Mouse (Mus musculus): Measurements from ENCODE around the gene Dync1i1. TPM values are rescaled to one million over a fixed set of nuclear protein-coding genes. Genes with fewer than 3 reads are reported as not detected.

Dync1i1 gene
- total RNA-seq, 2 experiments from 2014 or later = not detected

DNA sequence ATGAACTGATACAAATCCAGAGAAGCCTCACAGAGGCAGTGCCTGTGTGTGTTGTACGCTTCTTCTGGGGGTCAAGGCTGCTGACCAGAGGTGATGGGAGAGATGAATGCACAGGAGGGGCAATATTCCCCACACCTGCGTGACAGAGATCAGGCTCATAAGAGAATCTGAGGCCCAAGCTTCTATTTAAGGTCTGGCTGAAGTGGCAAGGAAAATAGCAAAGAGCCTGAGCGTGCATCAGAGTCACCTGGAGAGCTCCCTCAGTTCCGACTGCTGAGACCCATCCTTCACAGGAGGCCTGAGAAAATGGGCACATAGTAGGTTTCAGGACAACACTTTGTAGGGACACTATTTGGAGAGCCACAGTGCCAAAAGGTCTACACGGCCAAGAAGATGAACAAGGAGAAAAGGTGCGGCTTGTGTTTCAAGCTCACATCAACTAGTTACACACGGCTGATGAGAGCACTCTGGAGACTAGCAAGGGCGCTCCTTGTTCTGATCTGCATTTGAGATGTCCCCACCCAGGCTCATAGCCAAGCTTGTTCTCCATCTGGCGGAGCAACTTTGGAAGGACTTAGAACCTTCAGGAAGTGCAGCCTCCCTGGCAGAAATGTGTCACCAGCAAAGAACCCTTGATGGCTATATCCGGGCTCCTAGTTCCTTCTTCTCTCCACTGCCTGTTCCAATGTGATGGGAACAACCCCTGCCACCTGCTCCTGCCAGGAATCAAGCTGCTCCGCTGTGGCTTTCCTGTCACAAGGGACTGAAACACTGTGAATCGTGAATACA, 128.8 kb downstream of the Dync1i1 start:
- ATAC-seq (ENCODE audit: poor library complexity, severe bottlenecking) = no peak

DNA sequence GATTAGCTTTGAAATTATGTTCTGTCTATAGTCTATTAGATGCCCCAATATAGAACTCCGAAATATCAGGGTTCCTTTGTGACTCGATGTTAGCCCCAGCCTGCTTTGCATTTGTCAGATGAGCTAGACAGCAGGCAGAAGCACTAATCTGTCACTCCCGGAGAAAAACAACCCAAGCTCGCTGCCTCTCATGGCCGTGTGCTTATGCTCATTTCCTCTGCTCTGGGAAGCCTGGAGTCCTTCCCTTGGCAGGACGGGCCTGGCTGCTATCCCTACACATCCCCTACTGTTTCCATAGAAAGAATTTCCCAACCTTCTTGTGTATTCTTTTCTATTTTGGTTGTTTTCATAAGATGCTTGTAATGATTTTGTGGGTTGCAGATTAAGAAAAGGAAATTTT, 130.1 kb downstream of the Dync1i1 start:
- no peak for ATAC-seq (ENCODE audit: poor library complexity, severe bottlenecking)

DNA sequence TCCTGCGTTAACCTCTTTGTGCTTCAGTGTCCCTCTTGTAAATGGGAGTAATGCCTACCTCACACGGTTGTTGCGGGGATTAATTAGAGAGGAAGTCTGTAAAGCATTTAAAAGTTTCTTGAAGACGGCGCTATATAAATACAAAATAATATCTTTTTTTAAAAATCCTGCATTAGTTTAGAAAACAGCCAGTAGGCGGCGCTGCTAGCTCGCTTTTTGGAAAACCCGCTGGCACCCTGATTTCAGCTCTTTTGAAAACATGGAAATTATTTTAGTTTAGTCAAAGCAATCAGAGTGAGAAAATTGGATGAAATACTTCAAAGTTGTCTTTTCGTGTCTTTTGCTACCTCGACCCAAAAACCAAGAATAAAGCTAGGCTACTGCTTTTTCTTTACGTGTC, 132.9 kb downstream of the Dync1i1 start:
- no peak for ATAC-seq (ENCODE audit: poor library complexity, severe bottlenecking)

DNA sequence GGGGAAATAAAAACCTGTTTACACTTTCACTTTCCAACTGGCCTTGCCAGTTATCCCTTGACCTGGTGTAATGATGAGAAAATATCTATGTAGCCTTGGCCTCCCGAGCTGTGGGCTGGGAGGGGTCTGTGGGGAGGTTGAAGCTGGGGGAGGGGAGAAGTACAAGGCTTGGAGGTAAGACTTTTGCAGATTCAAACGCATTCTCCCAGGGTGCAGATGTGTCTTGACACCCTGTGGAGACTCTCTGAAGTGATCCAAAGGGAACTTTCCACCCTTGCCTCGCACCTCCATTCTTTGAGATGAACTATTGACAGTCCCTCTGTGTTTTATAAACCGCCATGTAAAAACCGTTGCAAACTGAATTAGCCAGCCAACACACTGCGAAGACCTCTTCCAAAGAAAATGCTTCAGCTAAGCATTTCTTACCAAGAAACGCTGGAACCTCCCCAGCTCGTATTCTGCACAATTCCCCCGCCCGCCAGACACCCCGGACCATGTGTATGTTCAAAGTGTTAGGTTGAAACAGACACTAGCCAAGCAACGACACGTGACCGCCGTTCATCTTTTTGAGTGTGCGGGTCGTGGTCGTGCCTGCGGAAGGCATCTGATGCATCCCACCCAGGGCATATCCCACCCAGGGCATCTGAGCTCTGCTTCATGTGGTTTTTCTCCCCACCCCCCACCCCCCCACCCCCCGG, 133.6 kb downstream of the Dync1i1 start:
- ATAC-seq (ENCODE audit: poor library complexity, severe bottlenecking) = no peak

DNA sequence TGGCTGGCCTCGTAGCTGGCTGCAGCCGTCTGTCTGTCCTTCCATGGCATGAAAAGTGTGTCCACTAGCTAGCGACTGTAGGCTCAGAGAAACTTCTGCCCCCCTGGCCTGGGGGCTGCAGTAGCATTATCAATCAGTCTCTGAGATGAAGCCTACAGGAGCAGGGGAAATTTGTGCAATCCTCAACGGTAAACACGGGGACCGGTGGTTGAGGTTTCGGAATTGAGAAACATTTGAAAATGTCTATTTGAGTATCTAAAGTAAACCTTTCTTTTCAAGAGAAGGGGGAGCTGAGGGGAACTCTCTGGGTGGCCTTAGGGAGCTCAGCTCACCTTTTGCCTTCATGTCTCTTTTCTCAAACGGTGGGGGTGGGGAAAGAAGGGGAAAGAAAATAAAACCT, 134.2 kb downstream of the Dync1i1 start:
- ATAC-seq (ENCODE audit: poor library complexity, severe bottlenecking) = no peak

DNA sequence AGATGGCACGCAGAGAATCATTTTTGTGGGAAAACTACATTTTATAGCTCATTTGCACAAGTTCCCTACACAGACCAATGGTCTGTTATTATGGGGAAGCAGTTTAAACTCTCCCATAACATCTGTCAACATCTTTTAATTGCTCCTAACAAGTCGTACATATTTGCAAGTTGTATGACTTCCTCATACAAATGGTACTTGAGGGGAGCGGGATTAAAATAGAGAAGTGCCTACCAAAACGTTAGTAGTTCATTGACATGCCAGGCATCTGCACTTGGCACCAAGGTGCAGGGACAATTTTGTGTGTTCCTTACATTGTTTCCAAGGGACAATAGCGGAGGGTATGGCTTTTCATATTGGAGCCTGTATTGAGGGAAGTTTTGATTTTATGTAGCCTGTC, 140.7 kb downstream of the Dync1i1 start:
- no peak for ATAC-seq (ENCODE audit: poor library complexity, severe bottlenecking)

DNA sequence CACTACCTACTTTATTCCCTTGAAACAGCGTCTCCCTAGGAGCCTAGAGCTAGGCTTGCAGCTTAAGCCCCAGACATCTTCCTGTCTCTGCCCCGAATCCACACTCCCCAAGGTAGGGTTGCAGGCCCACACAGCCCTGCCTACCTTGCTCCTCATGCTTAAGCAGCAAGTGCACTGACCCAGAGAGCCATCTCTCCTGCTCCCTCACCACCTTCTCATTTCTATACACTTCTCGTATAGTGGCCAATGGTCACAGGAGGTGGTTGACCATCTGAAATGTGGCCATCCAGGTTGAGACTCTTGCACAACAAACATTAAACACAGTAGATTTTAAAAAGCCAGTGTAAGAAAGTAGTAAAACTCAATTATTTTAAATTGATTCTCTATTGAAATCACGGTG, 141.8 kb downstream of the Dync1i1 start:
- no peak for ATAC-seq (ENCODE audit: poor library complexity, severe bottlenecking)

DNA sequence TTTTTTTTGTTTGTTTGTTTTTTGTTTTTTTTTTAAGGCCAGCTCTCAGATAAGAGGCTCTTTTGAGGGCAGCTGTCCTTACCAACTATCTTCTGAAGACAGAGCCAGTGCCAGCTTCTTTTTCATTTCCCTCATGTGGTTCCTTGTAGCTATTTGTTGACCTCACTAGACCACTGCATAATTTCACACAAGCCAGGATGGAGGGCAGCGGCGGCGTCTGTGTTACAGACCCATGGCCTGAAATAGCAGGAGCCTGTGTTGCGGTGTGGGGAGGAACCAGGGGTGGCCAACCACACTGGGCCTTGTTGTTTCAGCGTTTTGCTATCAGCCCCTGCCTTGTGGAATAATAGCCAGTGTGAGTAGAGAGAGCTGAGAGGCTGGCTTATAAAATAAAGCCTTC, 145.6 kb downstream of the Dync1i1 start:
- ATAC-seq (ENCODE audit: poor library complexity, severe bottlenecking) = no peak

DNA sequence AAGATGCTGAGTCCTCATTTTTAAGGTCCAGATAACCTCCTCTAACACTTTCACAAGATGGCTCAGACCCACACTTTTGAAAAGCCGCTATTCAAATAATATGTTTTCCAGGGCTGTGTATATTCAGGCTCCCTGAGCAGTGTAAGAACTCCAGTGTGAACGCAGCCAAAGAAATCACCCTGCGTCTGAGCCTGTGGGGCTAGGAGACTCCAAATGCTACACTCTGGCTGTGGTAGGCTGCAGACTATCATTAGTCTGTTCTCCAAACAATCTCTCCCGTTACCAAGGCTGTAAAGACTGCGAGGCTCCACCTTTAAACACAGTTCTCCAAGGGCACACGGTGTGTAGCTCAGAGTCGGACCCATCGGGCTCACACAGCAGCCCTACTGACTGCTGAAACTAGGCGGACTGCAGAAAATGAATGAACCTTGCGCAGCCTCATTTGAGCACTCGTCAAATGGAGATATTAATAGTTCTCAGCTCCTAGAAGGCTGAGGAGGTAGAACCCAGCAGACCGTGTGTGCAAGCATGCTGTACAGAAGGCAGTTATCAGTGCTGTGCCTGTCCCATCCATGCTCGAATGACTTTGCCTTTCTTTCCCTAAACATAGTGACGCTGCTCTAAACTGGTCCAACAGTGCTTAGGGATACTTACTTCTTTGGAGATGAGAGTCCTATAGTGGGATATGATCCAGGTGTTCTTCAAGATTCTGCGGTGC, 146.3 kb downstream of the Dync1i1 start:
- no peak for ATAC-seq (ENCODE audit: poor library complexity, severe bottlenecking)

DNA sequence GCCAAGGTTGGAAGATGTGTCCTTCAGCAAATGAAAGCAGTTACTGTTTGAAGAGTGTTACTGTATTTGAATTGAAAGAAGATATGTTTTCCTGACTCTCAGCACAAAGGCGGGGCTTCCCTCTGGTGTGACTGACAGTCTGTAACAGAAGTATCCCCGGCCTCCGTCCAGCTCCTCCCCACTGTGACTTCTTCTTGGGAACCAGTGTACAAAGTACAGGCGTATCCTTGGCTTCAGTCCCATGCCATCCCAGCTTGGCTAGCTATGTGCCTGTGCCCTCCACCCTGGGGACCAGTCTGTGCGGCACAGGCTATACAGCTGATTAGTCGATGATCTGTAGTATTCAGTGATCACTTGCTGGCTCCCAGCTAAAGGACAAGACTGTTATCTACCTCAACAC, 163.9 kb downstream of the Dync1i1 start:
- no peak for ATAC-seq (ENCODE audit: poor library complexity, severe bottlenecking)

DNA sequence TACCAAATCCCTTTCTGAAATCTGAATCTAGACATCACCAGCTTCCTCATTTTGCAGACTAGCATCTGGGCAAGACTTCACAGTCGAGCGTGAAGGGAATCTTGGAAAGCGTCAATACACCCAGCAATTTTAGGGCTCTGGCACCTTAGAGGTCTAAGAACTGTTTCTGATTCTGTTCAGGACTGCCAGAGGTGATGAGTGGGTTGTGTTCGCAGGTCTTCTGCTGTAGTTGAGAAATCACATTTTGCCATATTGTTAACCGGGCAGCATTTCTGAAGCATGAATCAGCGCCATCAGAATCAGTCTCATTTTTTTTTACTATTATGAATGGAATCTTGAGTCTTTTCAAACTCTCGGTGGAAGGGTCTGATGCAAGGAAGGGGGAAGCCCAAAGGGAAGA, 185.9 kb downstream of the Dync1i1 start:
- no peak for ATAC-seq (ENCODE audit: poor library complexity, severe bottlenecking)

DNA sequence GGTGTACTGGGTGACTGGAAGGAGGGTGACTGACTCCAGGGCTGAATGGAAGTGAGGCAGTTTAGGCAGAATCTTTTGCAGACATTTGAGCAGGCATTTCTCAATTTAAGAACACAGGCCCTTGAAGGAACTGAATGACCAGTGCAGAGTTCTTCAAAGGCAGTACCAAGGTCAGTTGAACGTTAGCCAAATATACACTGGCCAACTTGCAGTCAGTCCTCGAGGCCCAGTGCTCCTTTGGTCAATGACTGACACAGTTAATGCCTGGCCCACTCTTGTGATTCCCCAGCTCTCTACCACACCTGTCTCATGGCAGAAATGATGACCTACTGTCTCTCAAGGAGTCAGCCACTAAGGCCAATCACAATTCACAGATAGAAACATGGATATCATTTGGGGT, 189.6 kb downstream of the Dync1i1 start:
- ATAC-seq (ENCODE audit: poor library complexity, severe bottlenecking) = no peak

DNA sequence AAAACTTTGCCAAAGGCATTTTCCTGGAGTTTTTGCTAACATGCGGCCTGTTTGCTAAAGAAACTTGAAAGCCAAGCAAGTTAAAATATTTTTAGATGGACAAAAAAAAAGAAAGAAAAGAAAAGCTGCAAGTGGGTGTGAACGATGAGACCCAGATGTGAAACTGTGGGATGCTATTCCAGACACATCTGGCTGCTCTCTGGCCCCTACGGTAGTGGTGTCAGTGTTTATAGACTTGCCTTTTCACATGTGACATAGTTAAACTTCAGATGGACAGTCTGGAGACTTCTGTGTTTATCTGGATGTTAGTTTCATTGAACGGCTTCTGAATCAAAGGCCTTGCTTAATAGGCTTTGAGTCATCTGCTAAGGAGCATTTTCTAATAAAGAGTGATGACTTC, 195.2 kb downstream of the Dync1i1 start:
- ATAC-seq (ENCODE audit: poor library complexity, severe bottlenecking) = no peak

DNA sequence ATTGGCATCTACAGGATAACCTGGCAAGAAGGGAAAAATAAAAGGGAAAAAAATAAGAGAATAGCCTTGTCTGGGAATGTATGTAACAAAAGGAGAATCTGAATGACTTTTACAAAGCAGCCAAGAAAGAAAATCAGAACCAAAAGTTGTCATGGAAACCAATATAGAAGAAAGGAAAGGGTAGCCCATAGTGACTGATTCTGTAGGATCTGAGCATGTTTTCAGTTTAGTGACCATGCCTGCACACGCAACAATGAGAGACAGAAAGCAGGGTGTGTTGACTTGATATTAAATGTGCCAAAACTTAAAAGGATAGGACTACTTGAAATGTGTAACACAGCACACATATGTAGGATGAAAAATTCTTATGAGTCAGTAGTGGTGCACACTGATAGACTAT, 197.2 kb downstream of the Dync1i1 start:
- no peak for ATAC-seq (ENCODE audit: poor library complexity, severe bottlenecking)

DNA sequence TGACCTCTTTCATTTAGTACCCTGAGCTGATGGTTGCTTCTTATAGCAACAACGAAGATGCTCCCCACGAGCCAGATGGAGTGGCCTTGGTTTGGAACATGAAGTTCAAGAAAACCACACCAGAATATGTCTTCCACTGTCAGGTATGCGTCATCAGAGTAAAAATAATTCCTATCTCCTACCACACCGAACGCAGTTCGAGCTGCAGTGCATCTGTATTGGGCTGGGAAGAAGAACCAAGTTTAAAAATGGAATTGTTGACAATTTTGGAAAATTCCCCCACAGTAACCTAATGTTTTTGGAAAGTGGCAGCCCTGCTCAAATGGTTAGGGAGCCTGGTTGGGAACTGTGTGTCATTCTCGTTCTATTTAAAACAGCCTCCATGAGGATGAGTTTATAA, 197.7 kb downstream of the Dync1i1 start:
- no peak for ATAC-seq (ENCODE audit: poor library complexity, severe bottlenecking)

DNA sequence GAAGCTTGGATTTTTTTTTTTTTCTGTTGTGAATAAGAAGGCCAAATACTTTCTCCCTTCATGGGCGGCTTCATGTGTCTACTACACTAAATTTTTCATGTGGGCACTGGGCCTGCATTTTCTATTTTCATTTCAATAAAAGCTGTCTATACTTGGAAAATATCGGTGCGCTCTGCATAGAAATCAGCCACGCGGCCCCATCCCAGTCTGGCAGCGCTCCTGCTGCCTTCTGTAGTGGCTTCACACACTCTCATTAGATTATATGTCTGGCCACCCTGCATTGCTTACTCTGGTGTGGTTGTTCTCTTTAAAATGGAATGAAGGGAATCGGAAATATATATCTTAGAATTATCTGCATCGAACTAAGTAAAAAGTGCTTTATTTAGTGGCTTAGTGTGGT, 204.7 kb downstream of the Dync1i1 start:
- ATAC-seq (ENCODE audit: poor library complexity, severe bottlenecking) = no peak

DNA sequence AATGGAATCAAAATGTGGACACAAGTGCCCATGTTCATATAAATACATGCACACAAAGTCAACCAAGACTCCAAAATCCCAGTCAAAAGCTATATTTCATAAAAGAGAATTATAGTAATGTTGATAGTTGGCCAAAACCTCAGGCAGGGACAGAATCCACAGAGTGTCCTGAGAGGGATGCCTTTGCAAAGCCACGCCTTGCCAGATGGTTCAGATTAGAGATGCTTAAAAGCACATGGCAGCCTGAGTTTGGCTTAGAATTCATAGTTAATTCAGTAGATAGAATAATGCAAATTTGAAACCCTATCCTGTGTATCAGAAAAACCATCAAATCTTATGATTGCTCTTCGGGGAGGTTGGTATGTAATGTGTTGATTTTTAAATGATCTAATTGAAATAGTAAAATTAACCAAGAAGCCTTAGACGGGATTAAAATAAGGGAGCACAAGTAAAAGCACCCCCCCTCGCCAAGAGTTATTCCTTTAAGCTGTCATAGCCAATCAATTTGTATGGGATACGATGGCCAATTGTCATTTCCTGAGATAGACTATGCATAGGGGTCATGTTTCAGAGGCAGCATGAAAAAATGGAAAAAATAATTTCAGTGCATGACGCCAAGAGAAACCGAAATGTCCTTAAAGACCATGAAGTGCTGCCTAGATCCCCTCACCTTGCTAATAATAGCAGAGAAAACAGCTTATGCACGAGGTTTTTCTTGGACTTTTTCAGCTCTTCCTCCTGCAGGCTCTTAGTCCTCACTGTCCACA, 210.3 kb downstream of the Dync1i1 start:
- no peak for ATAC-seq (ENCODE audit: poor library complexity, severe bottlenecking)

DNA sequence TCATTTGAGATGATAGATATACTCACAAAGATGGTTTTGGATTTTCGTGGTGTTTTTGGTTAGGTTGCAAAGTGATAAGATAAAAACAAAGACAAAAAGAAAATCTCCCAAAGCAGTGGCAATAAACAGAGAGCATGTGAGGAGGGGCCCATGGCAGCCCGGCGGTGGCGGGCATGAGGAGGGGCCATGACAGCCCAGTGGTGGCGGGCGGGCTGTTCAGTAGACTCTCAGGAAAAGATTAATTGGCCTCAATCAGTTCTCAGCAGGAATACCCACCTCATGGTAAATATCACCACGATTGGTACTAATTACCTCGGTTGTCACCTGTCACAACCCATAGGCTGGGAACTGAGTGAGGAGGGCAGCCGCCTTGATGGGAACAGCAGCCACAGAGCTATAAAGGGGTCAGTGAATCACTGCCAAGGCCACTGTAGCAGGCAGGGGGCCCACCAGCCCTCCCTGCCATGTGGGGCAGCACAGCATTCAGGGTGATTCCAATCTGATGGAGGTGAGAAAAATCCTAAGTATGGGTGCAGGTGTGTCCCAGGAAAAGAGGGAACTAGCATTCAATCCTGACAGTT, 224.5 kb downstream of the Dync1i1 start:
- ATAC-seq (ENCODE audit: poor library complexity, severe bottlenecking) = no peak

DNA sequence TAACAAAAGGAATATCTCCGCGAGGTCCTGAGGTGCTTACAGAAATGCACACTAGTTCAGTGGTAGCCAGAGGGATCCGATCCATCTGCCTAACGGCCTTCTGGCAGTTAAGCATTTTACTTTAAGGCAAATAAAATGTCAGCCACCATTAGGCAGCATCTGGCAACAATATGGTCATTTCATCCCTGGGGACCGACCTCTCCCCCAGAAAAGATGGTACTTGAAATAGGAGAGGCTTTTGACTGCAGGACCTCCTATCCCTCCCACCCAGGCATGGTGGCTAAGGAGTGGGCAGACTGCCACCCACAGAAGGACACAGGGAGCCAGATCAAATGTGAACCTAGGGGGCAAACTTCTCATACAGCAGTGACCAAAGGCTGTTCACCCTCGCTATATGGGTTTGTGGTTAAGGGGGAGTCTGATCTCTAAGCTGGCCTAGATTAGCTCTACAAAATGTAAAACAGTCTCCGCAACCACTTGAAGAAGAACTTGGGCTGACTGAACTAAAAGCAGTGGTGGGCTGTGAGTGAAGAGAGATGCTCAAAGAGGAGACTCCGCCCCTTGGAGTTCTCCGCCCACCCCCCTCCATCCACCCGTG, 231.0 kb downstream of the Dync1i1 start:
- no peak for ATAC-seq (ENCODE audit: poor library complexity, severe bottlenecking)

DNA sequence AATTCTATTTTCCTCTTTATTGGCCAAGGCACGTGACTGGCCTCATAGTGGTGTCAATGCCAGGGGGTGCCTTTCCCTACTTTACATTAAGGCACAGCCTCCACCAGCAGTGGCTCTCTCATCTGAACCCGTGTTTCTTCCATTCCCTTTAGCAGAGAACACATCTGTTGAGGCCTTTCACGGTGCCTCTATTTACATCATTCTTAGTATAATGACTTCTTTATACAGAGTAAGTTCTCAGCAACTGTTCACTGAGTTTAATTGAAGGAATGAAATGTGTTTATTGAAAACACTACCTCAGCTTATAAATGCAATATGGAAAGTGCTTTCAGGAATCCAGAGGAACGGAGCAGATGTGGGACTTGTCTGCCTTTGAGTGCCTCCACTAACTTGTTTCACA, 235.3 kb downstream of the Dync1i1 start:
- no peak for ATAC-seq (ENCODE audit: poor library complexity, severe bottlenecking)
